Mouse (Mus musculus) frontal cortex, postnatal 25 days (tissue): ENCODE measurements at regions not wholly inside any gene's neighbourhood (a gene's known extent, or its start where the extent isn't known, plus 50 kb on each side); places are given as distances from the start of the nearest gene placed in this dataset.
A peak's percentile ranks its signal among the peaks of the same experiment; 100 is the strongest.

Experiments
- DNase-seq, 2 experiments: peaks; one replicate each; pipeline ENCODE4 v3.0.0; 2022; ENCODE audit warnings: low spot score in 2 of 2

- no peak for DNase-seq
Measured at GRCm38 (mm10) chr17:83964454-83965211, 116.9 kb upstream of the Haao start.

DNA sequence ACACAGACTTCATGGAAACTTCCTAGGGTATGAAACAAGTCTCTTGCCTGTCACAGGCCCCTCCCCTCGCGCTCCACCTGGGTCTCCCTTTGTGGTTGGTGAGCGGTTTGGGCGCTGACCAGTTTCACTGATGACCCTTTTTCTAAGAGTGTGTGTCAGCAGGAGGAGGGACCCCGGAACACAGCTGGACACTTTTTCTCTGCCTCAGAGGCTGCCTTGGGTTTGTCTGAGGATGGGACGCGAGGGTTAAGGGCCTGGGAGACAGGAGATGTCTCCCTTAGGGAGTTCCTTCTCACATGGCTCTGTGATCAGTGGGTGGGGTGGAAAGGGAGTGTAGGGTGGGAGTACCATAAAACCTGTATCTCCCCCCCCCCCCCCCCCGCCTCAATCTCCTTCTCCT lies 115.8 kb upstream of the Haao start:
- no peak for DNase-seq

DNA sequence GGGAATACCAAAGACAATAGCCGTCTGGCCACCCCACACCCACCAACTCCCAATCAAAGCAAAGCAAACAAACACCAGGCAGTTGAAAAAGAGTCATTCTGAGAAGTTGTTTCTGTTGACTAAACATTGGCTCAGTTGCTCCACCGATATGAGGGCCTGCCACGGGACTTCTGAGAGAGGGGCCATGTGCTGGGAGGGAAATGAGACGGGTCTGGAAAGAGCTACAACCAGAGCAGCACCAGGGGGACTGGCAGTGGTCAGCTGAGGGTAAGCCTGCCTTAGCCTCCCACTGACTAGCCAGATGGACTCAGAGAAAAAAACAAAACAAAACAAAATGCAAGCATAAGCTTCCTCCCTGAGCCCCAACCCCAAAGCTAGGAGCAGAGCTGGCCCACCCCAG lies 115.1 kb upstream of the Haao start:
- no peak for DNase-seq

- no peak for DNase-seq
Measured at GRCm38 (mm10) chr17:83962126-83962525, 114.4 kb upstream of the Haao start.

- no peak for DNase-seq
Measured at GRCm38 (mm10) chr17:83960821-83961220, 113.1 kb upstream of the Haao start.

- DNase-seq = no peak
Measured at GRCm38 (mm10) chr17:83960158-83960557, 112.4 kb upstream of the Haao start.

- no peak for DNase-seq
Measured at GRCm38 (mm10) chr17:83959159-83959848, 111.5 kb upstream of the Haao start.

DNA sequence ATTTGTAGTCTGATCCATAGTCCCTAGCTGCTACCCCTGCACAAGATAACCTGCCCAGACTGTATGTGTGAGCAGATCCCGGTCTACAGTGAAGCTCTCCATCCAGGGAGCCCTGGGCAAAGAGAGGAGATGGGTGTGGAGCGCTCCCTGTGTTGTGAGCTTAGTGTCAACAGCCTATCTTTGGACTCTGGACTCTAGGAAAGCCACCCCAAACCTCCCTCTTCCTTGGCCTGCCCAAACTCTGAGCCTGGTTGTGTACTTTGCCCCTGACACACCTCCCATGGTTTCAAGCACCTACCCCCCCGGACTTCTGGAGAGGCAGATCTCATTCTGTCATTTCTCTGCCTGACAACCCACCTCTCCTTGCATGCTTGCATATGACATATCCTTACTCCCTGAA lies 110.9 kb upstream of the Haao start:
- no peak for DNase-seq

- no peak for DNase-seq
Measured at GRCm38 (mm10) chr17:83957661-83958540, 110.1 kb upstream of the Haao start.

- no peak for DNase-seq
Measured at GRCm38 (mm10) chr17:83956821-83957565, 109.2 kb upstream of the Haao start.

- DNase-seq = no peak
Measured at GRCm38 (mm10) chr17:83955978-83956377, 108.2 kb upstream of the Haao start.

- DNase-seq = no peak
Measured at GRCm38 (mm10) chr17:83955058-83955697, 107.4 kb upstream of the Haao start.

GRCm38 (mm10) chr17:83954291-83955057 lies 106.7 kb upstream of the Haao start:
- DNase-seq = peak; percentile 39 to 54

DNA sequence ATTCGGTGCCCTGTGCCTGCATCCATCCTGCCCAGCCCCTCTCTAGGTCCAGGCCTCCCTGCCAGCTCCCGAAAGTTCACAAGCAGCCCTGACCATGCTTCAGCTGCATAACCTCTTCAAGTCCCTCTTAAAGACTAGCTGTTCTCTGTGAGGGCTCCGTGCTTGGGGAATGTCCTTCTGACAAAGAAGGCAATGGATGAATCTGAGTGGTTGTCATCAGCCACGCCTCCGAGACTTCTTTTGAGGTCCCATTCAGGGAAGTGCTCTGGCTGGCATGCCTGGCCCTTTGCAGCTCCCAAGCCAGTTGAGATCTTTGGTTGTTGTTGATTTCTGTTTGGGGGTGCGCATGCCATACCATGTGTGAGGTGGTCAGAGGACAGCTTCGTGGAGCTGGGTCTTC lies 105.9 kb upstream of the Haao start:
- DNase-seq = no peak

GRCm38 (mm10) chr17:83946718-83947117 lies 99.0 kb upstream of the Haao start:
- no peak for DNase-seq

- DNase-seq = no peak
Measured at GRCm38 (mm10) chr17:83939344-83939743, 91.6 kb upstream of the Haao start.

DNA sequence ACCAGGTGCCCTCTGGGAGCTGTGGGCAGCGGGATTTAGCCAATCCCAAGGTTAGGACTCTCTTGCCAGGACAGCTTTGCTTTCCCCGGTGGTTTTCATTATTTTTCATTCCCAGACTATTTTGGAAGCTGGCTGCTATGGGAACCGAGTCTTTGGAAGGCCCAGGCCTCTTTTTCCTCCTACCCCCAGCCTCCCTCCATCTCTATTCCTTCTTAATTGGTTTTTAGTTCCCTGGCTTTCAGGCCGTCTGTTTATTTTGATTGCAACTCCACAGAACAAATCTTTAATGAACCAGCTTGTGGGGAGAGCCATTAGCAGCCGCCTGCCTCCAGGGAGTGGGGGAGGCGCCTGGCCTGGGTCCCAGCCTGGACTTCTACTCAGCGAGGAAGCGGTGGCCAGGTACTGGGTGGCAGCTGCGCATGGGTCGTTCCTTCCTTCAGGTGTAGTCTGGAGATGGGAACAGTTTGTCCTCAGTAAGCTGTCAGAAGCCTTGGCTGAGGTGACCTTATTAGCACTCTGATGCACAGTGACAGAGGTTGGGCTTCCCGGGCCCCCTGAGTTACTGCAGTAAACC lies 91.0 kb upstream of the Haao start:
- no peak for DNase-seq

DNA sequence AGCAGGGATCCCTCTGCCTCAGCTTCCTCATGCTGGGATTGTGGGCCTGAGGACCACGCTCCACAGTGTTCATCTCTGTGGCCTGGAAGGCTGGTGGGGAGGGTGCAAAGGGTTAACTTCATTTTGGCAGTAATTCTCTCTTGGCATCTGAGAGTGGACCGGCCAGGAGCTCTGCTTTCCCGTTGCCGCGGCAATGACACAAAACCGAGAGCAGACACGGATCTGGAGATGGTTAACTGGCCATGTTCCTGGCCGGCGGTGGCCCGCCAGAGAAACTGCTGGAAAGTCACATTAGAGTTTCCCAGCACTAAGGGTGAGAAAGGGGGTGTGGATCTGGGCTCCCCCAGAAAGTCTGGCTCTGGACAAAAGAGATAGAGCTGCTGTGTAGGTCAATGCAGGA lies 89.8 kb upstream of the Haao start:
- no peak for DNase-seq

GRCm38 (mm10) chr17:83936677-83937076 lies 88.9 kb upstream of the Haao start:
- no peak for DNase-seq

DNA sequence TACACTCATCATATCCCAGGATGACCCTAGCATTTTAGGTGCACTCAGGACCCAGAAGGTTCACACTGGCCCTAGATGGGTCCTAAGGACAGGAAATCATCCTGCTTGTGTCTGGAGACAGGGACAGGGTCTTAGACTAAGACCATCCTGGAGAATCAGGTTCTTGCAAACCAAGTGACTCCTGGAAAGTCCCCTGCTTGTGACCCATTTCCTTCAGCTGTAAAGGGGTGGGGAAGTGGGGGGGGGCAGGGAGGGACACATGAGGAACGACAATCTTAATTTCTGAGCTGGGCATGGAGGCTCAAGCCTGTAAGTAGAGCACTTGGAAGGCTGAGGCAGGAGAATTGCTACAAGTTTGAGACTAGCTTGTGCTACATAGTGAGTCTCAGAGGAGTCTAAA lies 88.2 kb upstream of the Haao start:
- no peak for DNase-seq
